Mouse (Mus musculus): ENCODE results near the gene Pctp. TPM values are rescaled to one million over a fixed set of nuclear protein-coding genes. Genes with fewer than 3 reads are reported as not detected.

Gene Pctp
- polyA plus RNA-seq (2012; rRNA removed) = 1.8 and 2.2 TPM in 2 replicates

GRCm38 (mm10) chr11:90002231-90002986, at the start of gene Pctp:
Pctp (minus strand) TSS chr11:90002894.
- peak in 1 of 2 experiments; percentile 13 for DNase-seq (ENCODE audit: extremely low spot score in 1 of 2, low spot score in 1 of 2)

GRCm38 (mm10) chr11:90050016-90050415, 47.3 kb upstream of the Pctp start:
- no peak for DNase-seq (ENCODE audit: extremely low spot score in 1 of 2, low spot score in 1 of 2)

DNA sequence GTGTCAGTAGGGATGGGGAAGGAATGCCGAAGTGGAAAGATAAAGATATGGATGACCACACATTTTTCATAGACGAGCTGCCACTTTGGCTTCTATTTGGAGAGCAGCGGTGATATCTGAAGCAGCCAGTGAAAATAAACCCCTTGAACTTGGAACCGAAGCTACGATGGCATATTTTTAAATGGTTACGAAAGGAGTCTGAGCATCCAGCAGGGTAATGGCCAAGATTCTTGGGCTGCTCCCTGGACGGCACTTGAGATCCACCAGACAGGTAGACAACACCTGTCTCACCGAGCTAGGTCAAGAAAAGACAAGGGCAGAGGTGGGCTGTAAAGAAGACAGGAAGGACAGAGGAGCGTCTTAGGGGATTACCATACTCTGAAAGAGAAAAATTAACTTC, 44.6 kb upstream of the Pctp start:
- DNase-seq (ENCODE audit: extremely low spot score in 1 of 2, low spot score in 1 of 2) = no peak

- DNase-seq (ENCODE audit: extremely low spot score in 1 of 2, low spot score in 1 of 2) = no peak
These were observed 43.5 kb upstream of the Pctp start for GRCm38 (mm10) chr11:90046211-90046610.

- no peak for DNase-seq (ENCODE audit: extremely low spot score in 1 of 2, low spot score in 1 of 2)
These were observed 41.8 kb upstream of the Pctp start for GRCm38 (mm10) chr11:90044459-90044858.

DNA sequence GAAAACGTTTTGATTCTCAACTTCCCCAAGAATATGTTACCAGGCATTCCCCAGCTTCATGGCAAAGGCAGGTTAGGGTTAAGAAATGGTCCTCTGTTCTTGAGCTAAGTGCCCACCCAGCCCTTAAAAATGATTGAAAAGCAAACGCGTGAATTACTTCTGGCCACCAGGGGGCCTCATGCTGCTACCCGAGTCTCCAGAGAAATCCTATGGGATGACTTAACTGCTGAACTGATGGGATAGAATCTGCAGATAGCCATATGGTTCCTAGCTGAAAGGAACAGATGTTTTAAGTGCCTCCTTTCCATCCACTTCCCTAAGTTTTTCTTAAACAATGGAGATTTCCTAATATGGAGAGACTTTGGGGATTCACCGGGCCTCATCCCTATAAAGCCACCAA, 35.3 kb upstream of the Pctp start:
- peak in 1 of 2 experiments; percentile 73 for DNase-seq (ENCODE audit: extremely low spot score in 1 of 2, low spot score in 1 of 2)

DNA sequence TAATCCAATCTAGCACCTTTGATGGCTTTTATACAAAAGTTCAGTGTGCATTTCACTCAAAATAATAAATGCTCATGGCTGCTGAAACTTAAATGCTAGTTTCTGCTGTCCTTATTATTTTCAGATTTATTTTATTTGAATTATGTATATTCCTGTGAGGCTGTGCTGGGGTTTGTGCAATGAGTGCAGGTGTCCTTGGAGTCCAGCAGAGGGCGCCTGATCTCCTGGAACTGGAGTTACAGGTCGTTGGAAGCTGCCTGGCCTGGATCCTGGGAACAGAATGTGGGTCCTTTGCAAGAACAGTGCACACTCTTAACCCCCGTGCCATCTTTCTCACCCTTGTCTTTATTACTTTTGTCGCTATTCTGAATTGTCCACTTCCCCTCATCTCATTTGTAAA, 33.7 kb upstream of the Pctp start:
- no peak for DNase-seq (ENCODE audit: extremely low spot score in 1 of 2, low spot score in 1 of 2)

GRCm38 (mm10) chr11:90035532-90035931, 32.8 kb upstream of the Pctp start:
- no peak for DNase-seq (ENCODE audit: extremely low spot score in 1 of 2, low spot score in 1 of 2)

DNA sequence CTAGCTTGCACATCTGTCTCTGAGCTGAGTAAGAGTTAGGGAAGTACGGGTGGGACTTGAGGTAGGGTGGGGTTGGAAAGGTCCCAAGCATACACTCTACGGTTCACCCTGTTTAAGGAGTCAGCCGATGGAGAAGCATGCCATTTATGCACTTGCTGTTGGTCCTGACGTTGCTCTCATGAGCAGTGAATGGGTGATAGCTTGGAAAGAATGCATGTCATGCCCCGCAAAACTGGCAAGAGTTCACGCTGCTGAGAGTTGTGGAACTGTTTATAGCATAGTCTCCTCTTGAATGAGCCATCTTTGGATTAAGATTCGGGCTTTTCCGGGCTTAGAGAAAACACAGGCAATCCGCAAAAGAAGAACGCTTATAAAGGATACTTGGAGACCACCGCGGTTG, 32.0 kb upstream of the Pctp start:
- no peak for DNase-seq (ENCODE audit: extremely low spot score in 1 of 2, low spot score in 1 of 2)

- DNase-seq (ENCODE audit: extremely low spot score in 1 of 2, low spot score in 1 of 2) = no peak
These were observed 30.7 kb upstream of the Pctp start for GRCm38 (mm10) chr11:90033442-90033841.

DNA sequence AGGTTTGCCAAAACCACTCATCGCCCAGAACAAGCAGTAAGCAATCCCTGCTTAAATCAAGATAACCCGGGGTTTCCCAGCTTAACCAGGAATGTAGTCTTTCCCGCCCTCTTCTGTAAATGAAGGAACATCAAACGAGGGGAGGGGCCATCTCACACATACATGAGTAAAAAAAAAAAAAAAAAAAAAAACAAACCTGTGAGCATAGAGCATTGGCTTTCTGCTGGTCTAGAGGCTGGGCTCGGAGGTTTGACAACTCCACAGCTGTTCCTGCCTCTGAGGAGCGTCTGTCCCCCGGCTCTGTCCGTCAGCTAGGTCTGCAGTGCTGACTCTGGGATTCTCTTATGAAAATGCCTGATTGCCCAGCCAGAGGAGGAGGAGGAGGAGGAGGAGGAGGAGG, 30.1 kb upstream of the Pctp start:
- no peak for DNase-seq (ENCODE audit: extremely low spot score in 1 of 2, low spot score in 1 of 2)

GRCm38 (mm10) chr11:90031076-90031475, 28.4 kb upstream of the Pctp start:
- DNase-seq (ENCODE audit: extremely low spot score in 1 of 2, low spot score in 1 of 2) = no peak

GRCm38 (mm10) chr11:90030557-90030956, 27.9 kb upstream of the Pctp start:
- DNase-seq (ENCODE audit: extremely low spot score in 1 of 2, low spot score in 1 of 2) = peak in 1 of 2 experiments; percentile 56

- DNase-seq (ENCODE audit: extremely low spot score in 1 of 2, low spot score in 1 of 2) = no peak
These were observed 27.2 kb upstream of the Pctp start, which contains the start of gene Tmem100 for GRCm38 (mm10) chr11:90029841-90030398. Tmem100 (plus strand) TSS chr11:90030348.

DNA sequence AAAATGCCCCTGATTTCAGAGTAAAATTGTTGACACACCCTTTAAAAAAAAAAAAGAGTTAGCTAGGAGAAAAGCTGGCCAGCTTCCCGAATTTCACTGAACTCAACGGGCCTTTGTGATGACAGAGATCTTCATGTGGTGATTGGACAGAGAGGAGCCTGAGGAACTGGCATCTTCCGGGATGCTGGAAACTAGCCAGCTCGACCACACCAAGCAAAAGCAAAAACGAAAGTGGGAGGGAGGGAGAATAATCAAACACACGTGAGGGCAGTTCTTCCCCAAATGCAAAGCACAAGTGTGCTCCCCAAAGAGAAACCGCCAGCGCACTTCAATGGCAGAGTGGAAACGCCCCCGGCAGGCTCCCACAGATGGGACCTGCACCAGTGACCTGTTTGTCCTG, 26.7 kb upstream of the Pctp start:
- DNase-seq (ENCODE audit: extremely low spot score in 1 of 2, low spot score in 1 of 2) = peak in 1 of 2 experiments; percentile 20

DNA sequence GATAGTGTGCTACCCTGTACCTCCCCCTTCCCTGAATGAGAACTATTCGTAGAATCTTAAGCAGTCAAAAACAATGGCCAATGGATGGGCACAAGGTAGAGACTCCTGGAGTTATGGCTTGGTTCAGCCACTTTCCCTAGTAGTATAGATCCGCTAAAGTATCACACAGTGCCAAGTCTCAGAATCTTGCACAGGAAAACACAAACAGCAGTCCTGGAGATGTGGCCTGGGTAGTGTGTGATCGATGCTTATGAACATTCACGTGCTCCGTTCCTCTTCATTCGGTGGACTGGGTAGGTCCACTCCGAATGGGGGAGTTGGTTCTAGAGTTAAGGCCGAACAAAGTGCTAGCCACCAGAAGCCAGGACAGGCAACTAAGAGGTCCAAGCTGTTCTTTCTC, 26.1 kb upstream of the Pctp start:
- no peak for DNase-seq (ENCODE audit: extremely low spot score in 1 of 2, low spot score in 1 of 2)

DNA sequence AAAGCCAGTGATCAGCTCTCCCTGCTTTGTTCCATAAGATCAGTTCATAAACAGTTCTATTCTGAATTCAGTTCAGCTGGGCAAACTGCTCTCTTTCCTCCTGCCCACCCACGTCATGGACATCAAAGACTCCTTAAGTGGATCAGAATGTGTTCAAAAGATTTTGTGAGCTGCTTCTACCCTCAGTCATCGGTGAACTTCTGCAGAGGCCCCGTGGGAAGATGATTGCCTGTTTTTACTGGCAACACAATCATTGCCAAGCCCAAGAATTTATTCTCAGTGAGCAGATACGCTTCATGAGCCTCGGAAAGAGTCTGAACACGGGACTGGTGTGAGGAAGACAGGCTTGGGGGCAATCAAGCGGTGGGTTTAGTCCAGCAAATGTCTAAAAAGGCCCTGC, 24.5 kb upstream of the Pctp start:
- DNase-seq (ENCODE audit: extremely low spot score in 1 of 2, low spot score in 1 of 2) = no peak

- DNase-seq (ENCODE audit: extremely low spot score in 1 of 2, low spot score in 1 of 2) = no peak
These were observed 24.1 kb upstream of the Pctp start for GRCm38 (mm10) chr11:90026802-90027174.

DNA sequence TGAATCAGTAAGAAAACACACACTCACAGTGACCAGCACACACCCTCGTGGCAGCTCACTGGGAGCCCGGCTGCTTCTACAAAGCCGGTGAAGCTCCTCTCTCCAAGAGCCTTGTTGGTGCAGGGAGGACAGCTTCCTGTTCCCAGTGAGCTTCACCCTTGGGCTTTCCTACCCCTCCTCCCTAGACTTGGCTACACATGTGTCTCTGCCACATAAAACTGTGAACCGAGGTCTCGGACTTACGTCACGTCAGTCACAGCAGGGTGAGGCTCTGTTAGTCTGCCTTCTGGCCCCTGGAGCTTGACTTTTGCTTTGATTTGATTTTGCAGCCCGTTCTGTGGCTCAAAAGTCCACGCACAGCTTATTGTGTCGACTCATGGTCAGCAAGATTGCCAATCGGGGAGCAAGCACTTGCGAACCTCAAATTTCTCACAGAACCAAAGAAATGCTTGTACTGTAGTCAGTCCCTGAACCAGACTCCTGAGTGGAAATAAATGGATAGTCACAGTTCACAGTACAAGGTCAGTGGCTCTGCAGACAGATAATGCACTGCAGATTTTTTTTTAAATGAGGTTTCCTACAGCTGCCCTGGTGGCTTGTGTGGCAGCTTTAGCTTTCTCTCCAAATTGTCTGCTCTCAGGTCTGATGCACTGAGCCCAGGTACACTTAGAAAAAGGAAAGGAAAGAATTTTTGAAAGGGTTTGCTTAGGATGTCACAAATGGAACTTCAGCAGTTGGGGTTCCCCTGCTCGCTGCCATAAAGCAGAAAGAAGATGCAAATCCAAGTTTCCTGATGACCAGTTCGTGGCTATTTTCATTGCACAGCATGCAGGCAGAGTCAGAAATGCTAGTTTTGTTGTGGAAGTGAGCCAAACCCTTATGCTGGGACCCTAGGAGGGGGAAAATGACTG, 23.5 kb upstream of the Pctp start:
- no peak for DNase-seq (ENCODE audit: extremely low spot score in 1 of 2, low spot score in 1 of 2)

GRCm38 (mm10) chr11:90019161-90019560, 16.5 kb upstream of the Pctp start:
- peak in 1 of 2 experiments; percentile 70 for DNase-seq (ENCODE audit: extremely low spot score in 1 of 2, low spot score in 1 of 2)

GRCm38 (mm10) chr11:90015281-90015680, 12.6 kb upstream of the Pctp start:
- DNase-seq (ENCODE audit: extremely low spot score in 1 of 2, low spot score in 1 of 2) = no peak

Data from frontal cortex, adult 2 months (tissue).